Mouse (Mus musculus) bone marrow macrophage, adult 2 months (primary cell): ENCODE results near the gene Stat6.

Experiments
- CTCF ChIP-seq: IDR thresholded peaks from 2 replicates; pipeline ENCODE4 v1.5.1; 2012; ENCODE audit warnings: low read depth, mild to moderate bottlenecking, low read length, moderate library complexity
- POLR2A ChIP-seq: IDR thresholded peaks from 2 replicates; pipeline ENCODE4 v1.6.1; 2012; ENCODE audit warnings: mild to moderate bottlenecking, low read depth, low read length, borderline replicate concordance

- no peak for TF ChIP-seq POLR2A
- TF ChIP-seq CTCF: no peak
Measured at GRCm38 (mm10) chr10:127704293-127704692, 61.5 kb downstream of the Stat6 start.
